Mouse (Mus musculus): ENCODE data around the gene Shd. TPM values are rescaled to one million over a fixed set of nuclear protein-coding genes. Genes with fewer than 3 reads are reported as not detected.

The Shd gene
- total and polyA plus RNA-seq, 3 experiments, result 0.46 to 0.87 (median 0.47) TPM

- dilution Hi-C loops (cut with MboI; ENCODE audit: extremely low pct_ligation_motif_present, extremely low pct_unique_long_range_greater_than_20kb, low sequenced_read_pairs), result no loop called here
- Histone ChIP-seq H3K27me3 (replicated peaks) (peaks cover 69% of the 10 kb centered on the region), H3K9me3 (replicated peaks; ENCODE audit: low read length) (peaks cover 4% of the 10 kb centered on the region), H3K4me1 (ENCODE audit: control insufficient read depth in 1 of 2, insufficient read depth in 2 of 2) (no peaks in the 10 kb centered on the region), H3K27ac (ENCODE audit: insufficient read depth, low read depth) (no peak within 1 kb of the TSS), H3K9ac (ENCODE audit: insufficient read depth, low read depth) (no peak within 1 kb of the TSS), H3K79me2 (replicated peaks; ENCODE audit: control insufficient read depth, extremely low read depth, insufficient read depth, poor library complexity, severe bottlenecking) (no peaks in the 10 kb centered on the region), H3K4me2 (ENCODE audit: insufficient read depth, low read depth, poor library complexity, severe bottlenecking) (peak within 1 kb of the TSS; percentile 46; the same call in 1 of the 2 replicates), H3K36me3 (replicated peaks in 1 of 2; ENCODE audit: control insufficient read depth in 1 of 2, insufficient read depth in 1 of 2, low read length in 1 of 2) (no peaks in the 10 kb centered on the region), H3K4me3 (replicated peaks in 1 of 3; ENCODE audit: low read depth in 2 of 3, low read length in 2 of 3, poor library complexity in 1 of 3) (no peak within 1 kb of the TSS)
- DNase-seq (ENCODE audit: extremely low read depth), result no peak
- TF ChIP-seq HCFC1 (IDR thresholded peaks at IDR 0.05; ENCODE audit: low read depth, low read length), result peak; percentile 65
- no peak for TF ChIP-seq JUND (conservative IDR thresholded peaks at IDR 0.05; ENCODE audit: low read depth, low read length)
- no peak for TF ChIP-seq SMC3 (IDR thresholded peaks at IDR 0.05; ENCODE audit: low read depth, low read length)
- no peak for TF ChIP-seq MYC (IDR thresholded peaks at IDR 0.05; ENCODE audit: low read depth, low read length)
- peak; percentile 81 for TF ChIP-seq NRF1 (IDR thresholded peaks at IDR 0.05; ENCODE audit: low read depth, low read length)
- TF ChIP-seq UBTF (IDR thresholded peaks at IDR 0.05; ENCODE audit: low read depth, low read length), result no peak
- TF ChIP-seq ZC3H11A (IDR thresholded peaks at IDR 0.05; ENCODE audit: low read depth, low read length), result no peak
- in situ Hi-C loops (cut with MboI; ENCODE audit: low pct_ligation_motif_present, low pct_unique_long_range_greater_than_20kb, low sequenced_read_pairs), result no loop called here
Measured at GRCm38 (mm10) chr17:55986030-55986961, 16.0 kb downstream of the Shd start, which contains the start of gene Fsd1. Gene Fsd1 (plus strand): TSS chr17:55986509.

- no peak for DNase-seq (ENCODE audit: extremely low read depth)
- H3K4me3 ChIP-seq (replicated peaks in 1 of 3; ENCODE audit: low read depth in 2 of 3, low read length in 2 of 3, poor library complexity in 1 of 3), result no peak overlapping the region
Measured at GRCm38 (mm10) chr17:55990278-55990898, 20.1 kb downstream of the Shd start.

More at GRCm38 (mm10) chr17:55990278-55990898, 20.1 kb downstream of the Shd start:
- no peaks in the 10 kb centered on the region for H3K4me1 ChIP-seq (ENCODE audit: control insufficient read depth in 1 of 2, insufficient read depth in 2 of 2)
- peaks cover 84% of the 10 kb centered on the region for H3K27me3 ChIP-seq (replicated peaks)
- no peak overlapping the region for H3K4me2 ChIP-seq (ENCODE audit: insufficient read depth, low read depth, poor library complexity, severe bottlenecking)
- no peaks in the 10 kb centered on the region for H3K79me2 ChIP-seq (replicated peaks; ENCODE audit: control insufficient read depth, extremely low read depth, insufficient read depth, poor library complexity, severe bottlenecking)
- H3K27ac ChIP-seq (ENCODE audit: insufficient read depth, low read depth), result no peak overlapping the region
- no peak overlapping the region for H3K9ac ChIP-seq (ENCODE audit: insufficient read depth, low read depth)
- no peaks in the 10 kb centered on the region for H3K36me3 ChIP-seq (replicated peaks in 1 of 2; ENCODE audit: control insufficient read depth in 1 of 2, insufficient read depth in 1 of 2, low read length in 1 of 2)
- H3K9me3 ChIP-seq (replicated peaks; ENCODE audit: low read length), result no peaks in the 10 kb centered on the region
- in situ Hi-C loops (cut with MboI; ENCODE audit: low pct_ligation_motif_present, low pct_unique_long_range_greater_than_20kb, low sequenced_read_pairs) (no loop called here), dilution Hi-C loops (cut with MboI; ENCODE audit: extremely low pct_ligation_motif_present, extremely low pct_unique_long_range_greater_than_20kb, low sequenced_read_pairs) (no loop called here)
- TF ChIP-seq USF2 (conservative IDR thresholded peaks at IDR 0.05; ENCODE audit: low read depth, low read length) (no peak), EP300 (IDR thresholded peaks at IDR 0.05; ENCODE audit: low read length) (no peak), POLR2A (IDR thresholded peaks at IDR 0.05; ENCODE audit: low read depth, low read length) (no peak), CTCF (conservative IDR thresholded peaks at IDR 0.05 in 1 of 2, IDR thresholded peaks at IDR 0.05 in 1 of 2; ENCODE audit: low read depth in 2 of 2, low read length in 2 of 2) (no peak), E2F4 (IDR thresholded peaks at IDR 0.05; ENCODE audit: insufficient replicate concordance, low read depth, low read length) (no peak), ZNF384 (IDR thresholded peaks at IDR 0.05; ENCODE audit: low read depth, low read length) (no peak), MAZ (IDR thresholded peaks at IDR 0.05; ENCODE audit: low read depth, low read length) (no peak), SIN3A (IDR thresholded peaks at IDR 0.05; ENCODE audit: low read length) (no peak), GABPA (IDR thresholded peaks at IDR 0.05; ENCODE audit: insufficient replicate concordance, low read depth, low read length) (no peak), JUN (IDR thresholded peaks at IDR 0.05; ENCODE audit: insufficient read depth, low read depth, low read length) (no peak), ZMIZ1 (IDR thresholded peaks at IDR 0.05; ENCODE audit: low read depth, low read length) (no peak)
